Mouse (Mus musculus): ENCODE measurements around the gene Shld2.

Gene Shld2

GRCm38 (mm10) chr14:34219786-34220198 is 90.5 kb downstream of the Shld2 start:
- DNase-seq (ENCODE audit: low spot score) = no peak

GRCm38 (mm10) chr14:34219295-34219694 is 91.0 kb downstream of the Shld2 start, which contains the start of gene Syt15:
Syt15 (plus strand) TSS chr14:34219595.
- DNase-seq (ENCODE audit: low spot score) = no peak

- no peak for DNase-seq (ENCODE audit: low spot score)
Observed at GRCm38 (mm10) chr14:34215451-34216127, 94.7 kb downstream of the Shld2 start.

- DNase-seq (ENCODE audit: low spot score) = no peak
Observed at GRCm38 (mm10) chr14:34209942-34210341, 100.4 kb downstream of the Shld2 start.

GRCm38 (mm10) chr14:34209080-34209479 is 101.2 kb downstream of the Shld2 start:
- no peak for DNase-seq (ENCODE audit: low spot score)

- DNase-seq (ENCODE audit: low spot score) = no peak
Observed at GRCm38 (mm10) chr14:34208651-34209050, 101.6 kb downstream of the Shld2 start.

GRCm38 (mm10) chr14:34207996-34208395 is 102.3 kb downstream of the Shld2 start:
- no peak for DNase-seq (ENCODE audit: low spot score)

GRCm38 (mm10) chr14:34201231-34202035 is 108.9 kb downstream of the Shld2 start, which contains the start of gene Gprin2:
Gprin2 (minus strand) TSS chr14:34201653.
- no peak for DNase-seq (ENCODE audit: low spot score)

GRCm38 (mm10) chr14:34200738-34201230 is 109.5 kb downstream of the Shld2 start:
- no peak for DNase-seq (ENCODE audit: low spot score)

- no peak for DNase-seq (ENCODE audit: low spot score)
Observed at GRCm38 (mm10) chr14:34196706-34197105, 113.6 kb downstream of the Shld2 start.

GRCm38 (mm10) chr14:34195466-34195865 is 114.8 kb downstream of the Shld2 start:
- no peak for DNase-seq (ENCODE audit: low spot score)

GRCm38 (mm10) chr14:34193879-34194278 is 116.4 kb downstream of the Shld2 start:
- no peak for DNase-seq (ENCODE audit: low spot score)

- no peak for DNase-seq (ENCODE audit: low spot score)
Observed at GRCm38 (mm10) chr14:34190361-34190760, 119.9 kb downstream of the Shld2 start.

- DNase-seq (ENCODE audit: low spot score) = no peak
Observed at GRCm38 (mm10) chr14:34188629-34189028, 121.7 kb downstream of the Shld2 start.
